Mouse (Mus musculus) CH12.LX (cell line): Measurements from ENCODE around the gene Zfp408. TPM values are rescaled to one million over a fixed set of nuclear protein-coding genes. Genes with fewer than 3 reads are reported as not detected.

Experiments used
- DNase-seq: peaks from one replicate; pipeline ENCODE4 v3.0.0-alpha.2; 2013; ENCODE audit errors: extremely low read depth
- H3K27ac ChIP-seq: 2 replicates; pipeline ENCODE4 v1.5.1; 2012; ENCODE audit warnings: low read depth, mild to moderate bottlenecking, control low read depth, moderate library complexity; ENCODE audit not compliant: insufficient read depth
- H3K27me3 ChIP-seq: replicated peaks from 2 replicates; pipeline ENCODE3; 2012; ENCODE audit warnings: inconsistent platforms
- H3K36me3 ChIP-seq, 2 experiments: replicated peaks in 1 of 2; 2 replicates each; pipeline versions ENCODE3 to v1.6.1; 2012; ENCODE audit warnings: inconsistent platforms in 1 of 2, low read length in 1 of 2, mild to moderate bottlenecking in 1 of 2, mixed read lengths in 1 of 2, moderate library complexity in 1 of 2; ENCODE audit not compliant: control insufficient read depth in 1 of 2, insufficient read depth in 1 of 2
- H3K4me1 ChIP-seq, 2 experiments: 2 replicates each; pipeline ENCODE4 v1.6.1; 2012; ENCODE audit warnings: inconsistent platforms in 1 of 2, moderate library complexity in 1 of 2; ENCODE audit not compliant: insufficient read depth in 2 of 2, control insufficient read depth in 1 of 2
- H3K4me2 ChIP-seq: 2 replicates; pipeline ENCODE4 v1.6.1; 2012; ENCODE audit warnings: low read depth, mild to moderate bottlenecking, control low read depth; ENCODE audit not compliant: poor library complexity, insufficient read depth, severe bottlenecking
- H3K4me3 ChIP-seq, 3 experiments: fragments of 150-350 bp in 1 of 3; sonication (generic) in 1 of 3; replicated peaks in 1 of 3; 2 replicates each; pipeline versions ENCODE3 to v1.5.1; 2011 to 2012; ENCODE audit warnings: low read depth in 2 of 3, low read length in 2 of 3, mild to moderate bottlenecking in 2 of 3, moderate library complexity in 2 of 3, control low read depth in 1 of 3, improper control_type of control experiment in 1 of 3, inconsistent platforms in 1 of 3, mixed read lengths in 1 of 3; ENCODE audit not compliant: poor library complexity in 1 of 3
- H3K79me2 ChIP-seq: replicated peaks from 2 replicates; pipeline ENCODE4 v1.6.1; 2012; ENCODE audit warnings: mild to moderate bottlenecking, moderate library complexity; ENCODE audit not compliant: control insufficient read depth, poor library complexity, insufficient read depth, severe bottlenecking; ENCODE audit errors: extremely low read depth
- H3K9ac ChIP-seq: 2 replicates; pipeline ENCODE4 v1.6.1; 2012; ENCODE audit warnings: low read depth, mild to moderate bottlenecking, control low read depth, moderate library complexity; ENCODE audit not compliant: insufficient read depth
- H3K9me3 ChIP-seq: replicated peaks from 2 replicates; pipeline ENCODE3; 2012; ENCODE audit warnings: low read length, inconsistent platforms, mixed read lengths
- BHLHE40 ChIP-seq: IDR thresholded peaks from 2 replicates; pipeline ENCODE4 v1.6.1; 2011; ENCODE audit warnings: mild to moderate bottlenecking, low read depth, low read length, improper control_type of control experiment
- E2F4 ChIP-seq: IDR thresholded peaks from 2 replicates; pipeline ENCODE4 v1.6.1; 2011; ENCODE audit warnings: low read depth, low read length, improper control_type of control experiment; ENCODE audit not compliant: insufficient replicate concordance
- ELF1 ChIP-seq: IDR thresholded peaks from 2 replicates; pipeline ENCODE4 v1.6.1; 2014; ENCODE audit warnings: low read depth, mild to moderate bottlenecking, inconsistent platforms, low read length, improper control_type of control experiment
- IRF4 ChIP-seq: IDR thresholded peaks from 2 replicates; pipeline ENCODE4 v1.6.1; 2014; ENCODE audit warnings: low read depth, mild to moderate bottlenecking, inconsistent platforms, low read length, improper control_type of control experiment
- JUN ChIP-seq: IDR thresholded peaks from 2 replicates; pipeline ENCODE4 v1.6.1; 2011; ENCODE audit warnings: low read depth, mild to moderate bottlenecking, low read length, improper control_type of control experiment, moderate library complexity; ENCODE audit not compliant: insufficient read depth
- MAX ChIP-seq: IDR thresholded peaks from 2 replicates; pipeline ENCODE4 v1.6.1; 2011; ENCODE audit warnings: low read length, improper control_type of control experiment
- MXI1 ChIP-seq: IDR thresholded peaks from 2 replicates; pipeline ENCODE4 v1.6.1; 2011; ENCODE audit warnings: mild to moderate bottlenecking, low read depth, low read length, improper control_type of control experiment
- MYC ChIP-seq: IDR thresholded peaks from 2 replicates; pipeline ENCODE4 v1.6.1; 2011; ENCODE audit warnings: low read depth, mild to moderate bottlenecking, improper control_type of control experiment, low read length
- NRF1 ChIP-seq: IDR thresholded peaks from 2 replicates; pipeline ENCODE4 v1.6.1; 2014; ENCODE audit warnings: low read depth, mild to moderate bottlenecking, inconsistent platforms, low read length, improper control_type of control experiment, moderate library complexity
- PAX5 ChIP-seq: IDR thresholded peaks from 2 replicates; pipeline ENCODE4 v1.6.1; 2012; ENCODE audit warnings: low read length, inconsistent platforms, mixed read lengths
- POLR2A ChIP-seq: IDR thresholded peaks from 2 replicates; pipeline ENCODE4 v1.6.1; 2011; ENCODE audit warnings: low read depth, mild to moderate bottlenecking, improper control_type of control experiment, low read length
- POLR2AphosphoS2 ChIP-seq: IDR thresholded peaks from 2 replicates; pipeline ENCODE4 v1.6.1; 2011; ENCODE audit warnings: low read depth, low read length, improper control_type of control experiment
- SMC3 ChIP-seq: IDR thresholded peaks from 2 replicates; pipeline ENCODE4 v1.6.1; 2011; ENCODE audit warnings: low read depth, low read length, improper control_type of control experiment
- TBP ChIP-seq: conservative IDR thresholded peaks from 2 replicates; pipeline ENCODE4 v1.6.1; 2011; ENCODE audit warnings: low read depth, low read length, improper control_type of control experiment
- USF1 ChIP-seq: IDR thresholded peaks from 2 replicates; pipeline ENCODE4 v1.6.1; 2014; ENCODE audit warnings: low read depth, mild to moderate bottlenecking, inconsistent platforms, low read length, improper control_type of control experiment
- USF2 ChIP-seq: conservative IDR thresholded peaks from 2 replicates; pipeline ENCODE4 v1.6.1; 2011; ENCODE audit warnings: low read depth, low read length, improper control_type of control experiment
- ZKSCAN1 ChIP-seq: IDR thresholded peaks from 2 replicates; pipeline ENCODE4 v1.6.1; 2012; ENCODE audit warnings: low read depth, inconsistent platforms, low read length, improper control_type of control experiment, borderline replicate concordance
- ZMIZ1 ChIP-seq: IDR thresholded peaks from 2 replicates; pipeline ENCODE4 v1.6.1; 2012; ENCODE audit warnings: low read depth, mild to moderate bottlenecking, inconsistent platforms, low read length, improper control_type of control experiment
- dilution Hi-C: fragments of 300-500 bp; cut with MboI; formaldehyde crosslinking; loops from 2 replicates; pipeline ENCODE4 v1.14.3; 2020; ENCODE audit warnings: low sequenced_read_pairs; ENCODE audit not compliant: extremely low pct_unique_long_range_greater_than_20kb, extremely low pct_ligation_motif_present
- in situ Hi-C: fragments of 300-500 bp; cut with MboI; formaldehyde crosslinking; loops from 3 replicates; pipeline ENCODE4 v1.14.3; 2019; ENCODE audit warnings: low sequenced_read_pairs, low pct_ligation_motif_present, low pct_unique_long_range_greater_than_20kb, mixed read lengths
- polyA plus RNA-seq: library from polyadenylated mRNA; unstranded; fragments of >175 nt; gene quantifications from 2 replicates; pipeline ENCODE4 v1.2.1, GENCODE M21; 2012; ENCODE audit warnings: low read depth; ENCODE audit not compliant: insufficient read length
- total RNA-seq, 2 experiments: library from RNA; depleted of rRNA; stranded (reverse); fragments of 300-350 nt in 1 of 2; fragments of >200 nt in 1 of 2; gene quantifications; 2 replicates each; pipeline ENCODE4 v1.2.3; 2012 to 2014

Gene Zfp408
- total and polyA plus RNA-seq, 3 experiments: 8.1 to 16.0 (median 9.2) TPM

- H3K9ac ChIP-seq: no peak overlapping the region
- TF ChIP-seq ZKSCAN1 (no peak), POLR2AphosphoS2 (no peak), TBP (no peak), USF2 (no peak), E2F4 (no peak), NRF1 (no peak), MXI1 (no peak), MAX (no peak)
- no peaks in the 10 kb centered on the region for H3K27me3 ChIP-seq
- peaks cover 19 to 30% of the 10 kb centered on the region in 2 experiments for H3K4me1 ChIP-seq
- dilution Hi-C loops: no loop called here
- H3K36me3 ChIP-seq: peaks cover 79 to 91% of the 10 kb centered on the region in 2 experiments
- H3K79me2 ChIP-seq: no peaks in the 10 kb centered on the region
- DNase-seq: no peak
- H3K4me2 ChIP-seq: no peak overlapping the region
- no peak overlapping the region for H3K27ac ChIP-seq
- no peak overlapping the region for H3K4me3 ChIP-seq
- in situ Hi-C loops: no loop called here
- H3K9me3 ChIP-seq: no peaks in the 10 kb centered on the region
Measured at GRCm38 (mm10) chr2:91666386-91666910, 16.9 kb upstream of the Zfp408 start.

- dilution Hi-C loops (no loop called here), in situ Hi-C loops (no loop called here)
- DNase-seq: no peak
- TF ChIP-seq USF1 (no peak), PAX5 (no peak), IRF4 (no peak), MYC (no peak), MXI1 (no peak), SMC3 (no peak), POLR2A (no peak), ZMIZ1 (no peak), BHLHE40 (no peak), JUN (no peak), MAX (no peak), ELF1 (no peak)
- no peaks in the 10 kb centered on the region for H3K27me3 ChIP-seq
- H3K4me2 ChIP-seq: peak overlapping the region; percentile 8; the same call in 1 of the 2 replicates
- H3K79me2 ChIP-seq: no peaks in the 10 kb centered on the region
- H3K36me3 ChIP-seq: peaks cover 70 to 90% of the 10 kb centered on the region in 2 experiments
- H3K27ac ChIP-seq: peak overlapping the region; percentile 90
- peaks cover 19 to 30% of the 10 kb centered on the region in 2 experiments for H3K4me1 ChIP-seq
- H3K9me3 ChIP-seq: no peaks in the 10 kb centered on the region
- H3K9ac ChIP-seq: no peak overlapping the region
- peak overlapping the region in 1 of 3 experiments; percentile 57 for H3K4me3 ChIP-seq
Measured at GRCm38 (mm10) chr2:91664780-91665179, 15.2 kb upstream of the Zfp408 start.
